Mouse (Mus musculus): ENCODE data around the gene Nle1. TPM values are rescaled to one million over a fixed set of nuclear protein-coding genes. Genes with fewer than 3 reads are reported as not detected.

The Nle1 gene
- polyA plus RNA-seq, 1 experiment from 2014 or later: 30.9 TPM

- 68% methylated on average over 9 of the region's 9 CpGs for WGBS
- no peaks in the 10 kb centered on the region for H3K9me3 ChIP-seq (ENCODE audit: control insufficient read depth, low read depth, low read length)
- peak overlapping the region; percentile 72 for H3K4me2 ChIP-seq (replicated peaks; ENCODE audit: low read depth, low read length)
- ATAC-seq (ENCODE audit: insufficient number of reproducible peaks, insufficient read depth, low FRiP score, low read depth): no peak
- H3K27me3 ChIP-seq (ENCODE audit: control insufficient read depth, insufficient read depth, low read length): no peaks in the 10 kb centered on the region
- H3K27ac ChIP-seq (ENCODE audit: low read length): no peak overlapping the region
- H3K9ac ChIP-seq (replicated peaks; ENCODE audit: low read depth, low read length): no peak overlapping the region
- H3K4me3 ChIP-seq (ENCODE audit: low read depth, low read length): peak overlapping the region; percentile 77; the same call in 1 of the 2 replicates
- H3K36me3 ChIP-seq (ENCODE audit: control insufficient read depth, insufficient read depth, low read length): no peaks in the 10 kb centered on the region
- no peaks in the 10 kb centered on the region for H3K4me1 ChIP-seq (ENCODE audit: control insufficient read depth, insufficient read depth, low read length)
These were observed 38.6 kb downstream of the Nle1 start for GRCm38 (mm10) chr11:82869506-82870172.

- ATAC-seq (ENCODE audit: insufficient number of reproducible peaks, insufficient read depth, low FRiP score, low read depth): no peak
- Histone ChIP-seq H3K36me3 (ENCODE audit: control insufficient read depth, insufficient read depth, low read length) (no peaks in the 10 kb centered on the region), H3K27me3 (ENCODE audit: control insufficient read depth, insufficient read depth, low read length) (no peaks in the 10 kb centered on the region), H3K9me3 (ENCODE audit: control insufficient read depth, low read depth, low read length) (no peaks in the 10 kb centered on the region), H3K9ac (replicated peaks; ENCODE audit: low read depth, low read length) (no peak overlapping the region), H3K27ac (ENCODE audit: low read length) (no peak overlapping the region), H3K4me2 (replicated peaks; ENCODE audit: low read depth, low read length) (no peak overlapping the region), H3K4me3 (ENCODE audit: low read depth, low read length) (no peak overlapping the region), H3K4me1 (ENCODE audit: control insufficient read depth, insufficient read depth, low read length) (no peaks in the 10 kb centered on the region)
- 79% methylated on average over 5 of the region's 5 CpGs for WGBS
These were observed 40.3 kb downstream of the Nle1 start for GRCm38 (mm10) chr11:82867956-82868355.

DNA sequence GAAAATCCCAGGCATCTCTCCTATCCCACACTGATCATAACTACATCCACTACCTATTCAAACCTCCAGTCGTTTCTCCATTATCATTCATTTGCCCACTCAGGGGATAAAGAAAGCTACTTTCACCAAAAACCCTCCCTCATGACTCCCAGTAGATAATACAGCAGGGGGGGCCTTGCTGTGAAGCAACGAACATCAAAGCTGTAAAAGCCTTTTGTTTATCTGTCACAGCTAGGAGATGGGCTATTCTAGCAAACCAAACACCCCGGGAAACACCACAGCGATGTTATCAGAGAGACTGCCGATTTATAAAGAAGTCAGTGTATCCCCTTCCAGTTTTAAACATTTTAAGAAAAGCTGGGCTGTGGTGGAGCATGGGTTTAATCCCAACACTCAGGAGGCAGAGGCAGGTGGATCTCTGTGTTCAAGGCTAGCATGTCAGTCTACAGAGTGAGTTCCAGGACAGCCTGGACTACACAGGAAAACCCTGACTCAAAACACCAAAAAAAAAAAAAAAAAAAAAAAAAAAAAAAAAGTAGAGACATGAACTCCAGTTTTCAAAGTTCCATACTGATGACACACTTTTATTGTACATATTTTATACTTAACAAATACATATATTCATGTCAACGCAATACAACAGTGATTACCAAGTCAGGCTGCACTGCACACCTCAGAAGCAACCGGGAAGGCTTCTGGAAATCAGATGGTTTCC is 41.2 kb downstream of the Nle1 start:
- no peaks in the 10 kb centered on the region for H3K4me1 ChIP-seq (ENCODE audit: control insufficient read depth, insufficient read depth, low read length)
- no peaks in the 10 kb centered on the region for H3K27me3 ChIP-seq (ENCODE audit: control insufficient read depth, insufficient read depth, low read length)
- H3K4me2 ChIP-seq (replicated peaks; ENCODE audit: low read depth, low read length): no peak overlapping the region
- H3K27ac ChIP-seq (ENCODE audit: low read length): no peak overlapping the region
- H3K9me3 ChIP-seq (ENCODE audit: control insufficient read depth, low read depth, low read length): no peaks in the 10 kb centered on the region
- no peaks in the 10 kb centered on the region for H3K36me3 ChIP-seq (ENCODE audit: control insufficient read depth, insufficient read depth, low read length)
- no peak overlapping the region for H3K4me3 ChIP-seq (ENCODE audit: low read depth, low read length)
- no peak overlapping the region for H3K9ac ChIP-seq (replicated peaks; ENCODE audit: low read depth, low read length)
- WGBS: 33% methylated on average over 7 of the region's 7 CpGs
- ATAC-seq (ENCODE audit: insufficient number of reproducible peaks, insufficient read depth, low FRiP score, low read depth): no peak

- H3K9me3 ChIP-seq (ENCODE audit: control insufficient read depth, low read depth, low read length): no peaks in the 10 kb centered on the region
- no peaks in the 10 kb centered on the region for H3K27me3 ChIP-seq (ENCODE audit: control insufficient read depth, insufficient read depth, low read length)
- 86% methylated on average over 10 of the region's 10 CpGs for WGBS
- no peak overlapping the region for H3K27ac ChIP-seq (ENCODE audit: low read length)
- ATAC-seq (ENCODE audit: insufficient number of reproducible peaks, insufficient read depth, low FRiP score, low read depth): no peak
- H3K4me2 ChIP-seq (replicated peaks; ENCODE audit: low read depth, low read length): no peak overlapping the region
- 0 out of 2 replicates have a peak, but pooled peaks cover 3% of the 10 kb centered on the region for H3K4me1 ChIP-seq (ENCODE audit: control insufficient read depth, insufficient read depth, low read length)
- H3K9ac ChIP-seq (replicated peaks; ENCODE audit: low read depth, low read length): no peak overlapping the region
- H3K36me3 ChIP-seq (ENCODE audit: control insufficient read depth, insufficient read depth, low read length): no peaks in the 10 kb centered on the region
- H3K4me3 ChIP-seq (ENCODE audit: low read depth, low read length): no peak overlapping the region
These were observed 42.3 kb downstream of the Nle1 start for GRCm38 (mm10) chr11:82865957-82866356.

DNA sequence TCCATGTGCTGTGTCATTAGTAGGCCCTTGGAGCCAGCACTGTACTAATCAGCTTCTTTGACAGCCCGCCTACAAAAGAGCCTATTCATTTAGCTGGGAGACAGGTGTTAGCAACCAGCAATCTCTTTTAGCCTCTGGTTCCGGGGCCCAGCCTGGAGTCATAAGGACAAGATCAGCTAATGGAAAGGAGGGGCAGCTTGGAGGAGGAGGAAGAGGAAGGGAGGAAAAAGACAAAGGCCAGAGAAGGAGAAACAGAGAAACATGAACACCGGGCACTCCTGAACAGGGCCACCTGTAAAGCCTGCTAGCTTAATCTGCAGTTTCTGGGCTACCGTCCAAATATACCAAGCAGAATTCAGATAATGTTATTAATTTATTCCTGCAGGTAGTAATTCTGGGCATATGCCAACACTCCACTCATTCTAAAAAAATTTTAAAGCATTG is 44.7 kb downstream of the Nle1 start:
- ATAC-seq (ENCODE audit: insufficient number of reproducible peaks, insufficient read depth, low FRiP score, low read depth): no peak
- Histone ChIP-seq H3K9me3 (ENCODE audit: control insufficient read depth, low read depth, low read length) (no peaks in the 10 kb centered on the region), H3K27me3 (ENCODE audit: control insufficient read depth, insufficient read depth, low read length) (no peaks in the 10 kb centered on the region), H3K4me2 (replicated peaks; ENCODE audit: low read depth, low read length) (no peak overlapping the region), H3K4me3 (ENCODE audit: low read depth, low read length) (no peak overlapping the region), H3K36me3 (ENCODE audit: control insufficient read depth, insufficient read depth, low read length) (no peaks in the 10 kb centered on the region), H3K9ac (replicated peaks; ENCODE audit: low read depth, low read length) (no peak overlapping the region), H3K4me1 (ENCODE audit: control insufficient read depth, insufficient read depth, low read length) (0 out of 2 replicates have a peak, but pooled peaks cover 3% of the 10 kb centered on the region), H3K27ac (ENCODE audit: low read length) (no peak overlapping the region)
- 42% methylated on average over 4 of the region's 4 CpGs for WGBS

DNA sequence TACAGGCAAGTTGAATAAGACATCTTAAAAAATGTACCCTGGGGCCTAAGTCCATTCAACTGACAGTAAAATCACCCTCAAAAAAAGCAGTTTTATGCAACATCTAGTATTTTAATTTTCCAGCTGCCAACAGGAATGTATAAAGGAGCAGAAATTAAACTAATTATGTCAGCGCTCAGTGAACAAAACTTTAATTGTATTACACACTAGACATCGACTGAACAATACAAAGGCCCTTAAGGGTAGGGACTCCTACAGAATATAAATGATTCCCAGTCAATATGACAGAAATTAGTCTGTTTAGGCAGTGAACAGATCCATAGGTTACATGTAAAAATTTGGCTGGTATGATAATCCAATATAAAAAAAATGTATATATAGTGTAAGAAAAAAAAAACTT is 45.2 kb downstream of the Nle1 start:
- Histone ChIP-seq H3K9me3 (ENCODE audit: control insufficient read depth, low read depth, low read length) (no peaks in the 10 kb centered on the region), H3K4me3 (ENCODE audit: low read depth, low read length) (no peak overlapping the region), H3K4me1 (ENCODE audit: control insufficient read depth, insufficient read depth, low read length) (0 out of 2 replicates have a peak, but pooled peaks cover 3% of the 10 kb centered on the region), H3K9ac (replicated peaks; ENCODE audit: low read depth, low read length) (no peak overlapping the region), H3K27ac (ENCODE audit: low read length) (no peak overlapping the region), H3K27me3 (ENCODE audit: control insufficient read depth, insufficient read depth, low read length) (no peaks in the 10 kb centered on the region), H3K36me3 (ENCODE audit: control insufficient read depth, insufficient read depth, low read length) (no peaks in the 10 kb centered on the region), H3K4me2 (replicated peaks; ENCODE audit: low read depth, low read length) (no peak overlapping the region)
- ATAC-seq (ENCODE audit: insufficient number of reproducible peaks, insufficient read depth, low FRiP score, low read depth): no peak
- 84% methylated on average over 2 of the region's 2 CpGs for WGBS

- H3K27ac ChIP-seq (ENCODE audit: low read length): no peak overlapping the region
- ATAC-seq (ENCODE audit: insufficient number of reproducible peaks, insufficient read depth, low FRiP score, low read depth): no peak
- H3K4me2 ChIP-seq (replicated peaks; ENCODE audit: low read depth, low read length): no peak overlapping the region
- H3K4me1 ChIP-seq (ENCODE audit: control insufficient read depth, insufficient read depth, low read length): 0 out of 2 replicates have a peak, but pooled peaks cover 3% of the 10 kb centered on the region
- H3K27me3 ChIP-seq (ENCODE audit: control insufficient read depth, insufficient read depth, low read length): no peaks in the 10 kb centered on the region
- no peak overlapping the region for H3K4me3 ChIP-seq (ENCODE audit: low read depth, low read length)
- no peak overlapping the region for H3K9ac ChIP-seq (replicated peaks; ENCODE audit: low read depth, low read length)
- H3K36me3 ChIP-seq (ENCODE audit: control insufficient read depth, insufficient read depth, low read length): no peaks in the 10 kb centered on the region
- 77% methylated on average over 9 of the region's 9 CpGs for WGBS
- no peaks in the 10 kb centered on the region for H3K9me3 ChIP-seq (ENCODE audit: control insufficient read depth, low read depth, low read length)
These were observed 45.6 kb downstream of the Nle1 start for GRCm38 (mm10) chr11:82862638-82863037.

DNA sequence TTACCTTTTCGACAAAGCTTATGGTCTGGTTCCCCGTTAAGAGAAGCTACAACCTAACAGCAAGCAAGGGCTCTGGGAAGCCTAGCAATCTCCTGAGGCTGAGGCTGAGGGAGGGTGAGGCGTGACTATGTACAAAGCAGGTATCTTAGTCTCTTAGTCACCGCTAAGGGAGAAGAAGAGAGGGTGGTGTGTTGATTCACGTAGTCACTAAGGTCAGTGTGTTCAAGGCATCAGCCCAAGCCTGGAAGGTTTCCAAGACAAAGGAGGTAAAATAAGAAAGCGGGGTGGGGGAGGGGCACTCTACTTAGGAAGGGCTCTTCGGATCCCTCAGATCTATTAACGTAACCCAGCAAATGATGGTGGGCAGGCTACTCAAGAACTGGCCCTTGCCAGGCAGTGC is 46.7 kb downstream of the Nle1 start:
- Histone ChIP-seq H3K36me3 (ENCODE audit: control insufficient read depth, insufficient read depth, low read length) (no peaks in the 10 kb centered on the region), H3K4me2 (replicated peaks; ENCODE audit: low read depth, low read length) (no peak overlapping the region)

More for the DNA sequence above, 46.7 kb downstream of the Nle1 start:
- Histone ChIP-seq H3K27me3 (ENCODE audit: control insufficient read depth, insufficient read depth, low read length) (no peaks in the 10 kb centered on the region), H3K9ac (replicated peaks; ENCODE audit: low read depth, low read length) (no peak overlapping the region), H3K9me3 (ENCODE audit: control insufficient read depth, low read depth, low read length) (no peaks in the 10 kb centered on the region), H3K4me3 (ENCODE audit: low read depth, low read length) (no peak overlapping the region), H3K4me1 (ENCODE audit: control insufficient read depth, insufficient read depth, low read length) (0 out of 2 replicates have a peak, but pooled peaks cover 3% of the 10 kb centered on the region), H3K27ac (ENCODE audit: low read length) (no peak overlapping the region)
- WGBS: 62% methylated on average over 8 of the region's 8 CpGs
- peak; percentile 83; the same call in 1 of the 2 replicates for ATAC-seq (ENCODE audit: insufficient number of reproducible peaks, insufficient read depth, low FRiP score, low read depth)

All from stomach, embryonic 14.5 days (tissue).